Mouse (Mus musculus) olfactory bulb, adult 2 months (tissue): ENCODE measurements around the gene Cryba4.

Source experiments
- CTCF ChIP-seq: fragments of 200-500 bp; IDR thresholded peaks from 2 replicates; pipeline ENCODE4 v1.5.1; 2012; ENCODE audit warnings: low read depth, mild to moderate bottlenecking, low read length, moderate library complexity; ENCODE audit not compliant: insufficient read depth
- POLR2A ChIP-seq: fragments of 200-500 bp; IDR thresholded peaks from 2 replicates; pipeline ENCODE4 v1.6.1; 2012; ENCODE audit warnings: mild to moderate bottlenecking, low read depth, low read length, moderate library complexity; ENCODE audit not compliant: insufficient read depth

DNA sequence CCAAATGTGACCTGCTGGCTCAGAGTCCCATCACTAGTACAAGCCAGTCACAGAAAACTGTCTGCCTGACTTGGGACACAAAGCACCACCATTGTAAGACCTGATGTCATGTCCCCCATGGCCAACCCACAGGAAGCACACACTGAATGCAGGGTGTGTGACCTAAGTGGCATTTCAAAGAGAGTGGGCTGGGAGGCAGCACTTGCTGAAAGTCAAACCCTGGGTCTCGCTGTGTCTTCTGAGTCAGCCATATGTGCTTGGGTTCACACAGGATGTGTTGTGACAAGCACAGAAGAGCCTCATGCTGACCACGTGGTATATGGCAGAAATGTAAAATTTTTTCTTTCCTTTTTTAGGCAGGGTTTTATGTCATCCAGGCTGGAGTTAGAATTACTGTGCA, 44.9 kb upstream of the Cryba4 start:
- TF ChIP-seq CTCF (no peak), POLR2A (no peak)
